Mouse (Mus musculus) limb, embryonic 13.5 days (tissue): Measurements from ENCODE around the gene 6430531B16Rik. TPM values are rescaled to one million over a fixed set of nuclear protein-coding genes. Genes with fewer than 3 reads are reported as not detected.

Experiments
- ATAC-seq: fragments of 200-750 bp; cut with Nextera tagmentation; 2 replicates; pipeline ENCODE4 v1.8.0; 2017; ENCODE audit warnings: low read depth, moderate number of reproducible peaks, moderate TSS enrichment; ENCODE audit not compliant: low FRiP score
- H3K27ac ChIP-seq: fragments of 300-500 bp; sonication (generic); 2 replicates; pipeline ENCODE4 v1.5.1; 2015; ENCODE audit warnings: inconsistent platforms, mild to moderate bottlenecking, moderate library complexity
- H3K27me3 ChIP-seq: fragments of 300-500 bp; sonication (generic); 2 replicates; pipeline ENCODE4 v1.6.1; 2015; ENCODE audit warnings: mild to moderate bottlenecking, inconsistent platforms
- H3K36me3 ChIP-seq: fragments of 300-500 bp; sonication (generic); 2 replicates; pipeline ENCODE4 v1.6.1; 2015; ENCODE audit warnings: inconsistent platforms, mild to moderate bottlenecking, moderate library complexity
- H3K4me1 ChIP-seq: fragments of 300-500 bp; sonication (generic); 2 replicates; pipeline ENCODE4 v1.6.1; 2015; ENCODE audit warnings: inconsistent platforms
- H3K4me2 ChIP-seq: fragments of 300-500 bp; sonication (generic); replicated peaks from 2 replicates; pipeline ENCODE4 v1.6.1; 2015; ENCODE audit warnings: inconsistent platforms, mild to moderate bottlenecking, moderate library complexity
- H3K4me3 ChIP-seq: fragments of 300-500 bp; sonication (generic); 2 replicates; pipeline ENCODE4 v1.5.1; 2015; ENCODE audit warnings: moderate library complexity, mild to moderate bottlenecking, inconsistent platforms
- H3K9ac ChIP-seq: fragments of 300-500 bp; sonication (generic); 2 replicates; pipeline ENCODE4 v1.6.1; 2015; ENCODE audit warnings: mild to moderate bottlenecking, inconsistent platforms
- H3K9me3 ChIP-seq: fragments of 300-500 bp; sonication (generic); 2 replicates; pipeline ENCODE4 v1.6.1; 2016; ENCODE audit warnings: inconsistent platforms
- WGBS: fragments of 180-500 bp; shearing (Covaris S2); methylation state at CpG from one replicate; pipeline ENCODE4 v1.1.7; 2015; 5-methylcytosine and 5-hydroxymethylcytosine counted together
- polyA plus RNA-seq: library from polyadenylated mRNA; unstranded; fragments of >200 nt; fragmentation: Nextera tagmentation; extraction: Ambion mirVana; gene quantifications from 2 replicates; pipeline ENCODE4 v1.2.1, GENCODE M21; 2015

The 6430531B16Rik gene
- polyA plus RNA-seq, 1 experiment from 2014 or later = 0.53 TPM

GRCm38 (mm10) chr7:139949893-139950282, 28.7 kb downstream of the 6430531B16Rik start:
- Histone ChIP-seq H3K27me3 (peaks cover 67% of the 10 kb centered on the region), H3K27ac (no peak overlapping the region), H3K9me3 (no peaks in the 10 kb centered on the region), H3K4me3 (peak overlapping the region; percentile 60), H3K36me3 (no peaks in the 10 kb centered on the region), H3K9ac (peak overlapping the region; percentile 71), H3K4me2 (peak overlapping the region; percentile 78), H3K4me1 (0 out of 2 replicates have a peak, but pooled peaks cover 4% of the 10 kb centered on the region)
- under 1% methylated on average over 15 of the region's 15 CpGs for WGBS
- peak; percentile 76 for ATAC-seq

GRCm38 (mm10) chr7:139946032-139946431, 32.5 kb downstream of the 6430531B16Rik start:
- Histone ChIP-seq H3K9me3 (no peaks in the 10 kb centered on the region), H3K4me3 (no peak overlapping the region), H3K27me3 (peaks cover 88% of the 10 kb centered on the region), H3K36me3 (no peaks in the 10 kb centered on the region), H3K4me1 (peaks cover 13% of the 10 kb centered on the region), H3K27ac (no peak overlapping the region), H3K4me2 (no peak overlapping the region), H3K9ac (no peak overlapping the region)
- WGBS = 24% methylated on average over 5 of the region's 5 CpGs
- no peak for ATAC-seq

- no peak overlapping the region for H3K9ac ChIP-seq
- peaks cover 12% of the 10 kb centered on the region for H3K4me1 ChIP-seq
- no peaks in the 10 kb centered on the region for H3K36me3 ChIP-seq
- no peak overlapping the region for H3K27ac ChIP-seq
- H3K9me3 ChIP-seq = no peaks in the 10 kb centered on the region
- no peak for ATAC-seq
- no peak overlapping the region for H3K4me2 ChIP-seq
- WGBS = 10% methylated on average over 5 of the region's 5 CpGs
- peaks cover 93% of the 10 kb centered on the region for H3K27me3 ChIP-seq
- H3K4me3 ChIP-seq = no peak overlapping the region
Measured at GRCm38 (mm10) chr7:139945516-139945915, 33.0 kb downstream of the 6430531B16Rik start.

- H3K4me2 ChIP-seq = peak overlapping the region; percentile 69
- no peaks in the 10 kb centered on the region for H3K9me3 ChIP-seq
- H3K4me1 ChIP-seq = peaks cover 12% of the 10 kb centered on the region
- ATAC-seq = no peak
- no peak overlapping the region for H3K27ac ChIP-seq
- WGBS = 3% methylated on average over 68 of the region's 68 CpGs
- H3K27me3 ChIP-seq = peaks cover 95% of the 10 kb centered on the region
- no peaks in the 10 kb centered on the region for H3K36me3 ChIP-seq
- peak overlapping the region; percentile 42 for H3K4me3 ChIP-seq
- H3K9ac ChIP-seq = peak overlapping the region; percentile 31; the same call in 1 of the 2 replicates
Measured at GRCm38 (mm10) chr7:139944291-139945240, 34.0 kb downstream of the 6430531B16Rik start.

GRCm38 (mm10) chr7:139943674-139944281, 34.8 kb downstream of the 6430531B16Rik start, which contains the start of gene Utf1:
Gene Utf1, plus strand, starts transcription at chr7:139943789.
- Histone ChIP-seq H3K27ac (no peak within 1 kb of the TSS), H3K9ac (peak within 1 kb of the TSS; percentile 31; the same call in 1 of the 2 replicates), H3K4me3 (peak within 1 kb of the TSS; percentile 42), H3K4me1 (peaks cover 12% of the 10 kb centered on the region), H3K4me2 (peak within 1 kb of the TSS; percentile 69), H3K36me3 (no peaks in the 10 kb centered on the region), H3K9me3 (no peaks in the 10 kb centered on the region), H3K27me3 (peaks cover 87% of the 10 kb centered on the region)
- peak; percentile 55; the same call in 1 of the 2 replicates for ATAC-seq
- under 1% methylated on average over 59 of the region's 59 CpGs for WGBS

- WGBS = 52% methylated on average over 16 of the region's 16 CpGs
- peaks cover 12% of the 10 kb centered on the region for H3K4me1 ChIP-seq
- H3K4me2 ChIP-seq = no peak overlapping the region
- no peaks in the 10 kb centered on the region for H3K36me3 ChIP-seq
- peaks cover 68% of the 10 kb centered on the region for H3K27me3 ChIP-seq
- no peak for ATAC-seq
- no peak overlapping the region for H3K9ac ChIP-seq
- no peaks in the 10 kb centered on the region for H3K9me3 ChIP-seq
- no peak overlapping the region for H3K27ac ChIP-seq
- no peak overlapping the region for H3K4me3 ChIP-seq
Measured at GRCm38 (mm10) chr7:139940476-139941209, 37.9 kb downstream of the 6430531B16Rik start.

- H3K36me3 ChIP-seq = no peaks in the 10 kb centered on the region
- WGBS = 67% methylated on average over 5 of the region's 5 CpGs
- peaks cover 40% of the 10 kb centered on the region for H3K27me3 ChIP-seq
- H3K9me3 ChIP-seq = no peaks in the 10 kb centered on the region
- no peaks in the 10 kb centered on the region for H3K4me1 ChIP-seq
- no peak overlapping the region for H3K4me2 ChIP-seq
- H3K4me3 ChIP-seq = no peak overlapping the region
- no peak overlapping the region for H3K27ac ChIP-seq
- no peak for ATAC-seq
- no peak overlapping the region for H3K9ac ChIP-seq
Measured at GRCm38 (mm10) chr7:139937810-139938209, 40.7 kb downstream of the 6430531B16Rik start.

- WGBS = 76% methylated on average over 3 of the region's 3 CpGs
- no peak for ATAC-seq
- Histone ChIP-seq H3K9me3 (no peaks in the 10 kb centered on the region), H3K4me3 (no peak overlapping the region), H3K27ac (no peak overlapping the region), H3K27me3 (peaks cover 33% of the 10 kb centered on the region), H3K9ac (no peak overlapping the region), H3K36me3 (no peaks in the 10 kb centered on the region), H3K4me1 (no peaks in the 10 kb centered on the region), H3K4me2 (no peak overlapping the region)
Measured at GRCm38 (mm10) chr7:139937138-139937537, 41.4 kb downstream of the 6430531B16Rik start.

- Histone ChIP-seq H3K27ac (no peak overlapping the region), H3K36me3 (no peaks in the 10 kb centered on the region), H3K4me2 (no peak overlapping the region), H3K9me3 (no peaks in the 10 kb centered on the region), H3K9ac (no peak overlapping the region), H3K4me3 (no peak overlapping the region), H3K27me3 (peaks cover 29% of the 10 kb centered on the region), H3K4me1 (no peaks in the 10 kb centered on the region)
- WGBS = 79% methylated on average over 10 of the region's 10 CpGs
- no peak for ATAC-seq
Measured at GRCm38 (mm10) chr7:139936705-139937104, 41.9 kb downstream of the 6430531B16Rik start.

- Histone ChIP-seq H3K27me3 (no peaks in the 10 kb centered on the region; the same call in 1 of the 2 replicates), H3K4me2 (no peak overlapping the region), H3K36me3 (no peaks in the 10 kb centered on the region), H3K9ac (no peak overlapping the region), H3K4me3 (no peak overlapping the region), H3K9me3 (no peaks in the 10 kb centered on the region), H3K4me1 (no peaks in the 10 kb centered on the region), H3K27ac (no peak overlapping the region)
- 0 out of 2 replicates have a peak, but pooled peaks have one; percentile 32 for ATAC-seq
- WGBS = 20% methylated on average over 11 of the region's 11 CpGs
Measured at GRCm38 (mm10) chr7:139930732-139931131, 47.8 kb downstream of the 6430531B16Rik start.
